Mouse (Mus musculus): Measurements from ENCODE around the gene Map2k5. TPM values are rescaled to one million over a fixed set of nuclear protein-coding genes. Genes with fewer than 3 reads are reported as not detected.

Map2k5 gene
- polyA plus RNA-seq, 1 experiment: not detected

DNA sequence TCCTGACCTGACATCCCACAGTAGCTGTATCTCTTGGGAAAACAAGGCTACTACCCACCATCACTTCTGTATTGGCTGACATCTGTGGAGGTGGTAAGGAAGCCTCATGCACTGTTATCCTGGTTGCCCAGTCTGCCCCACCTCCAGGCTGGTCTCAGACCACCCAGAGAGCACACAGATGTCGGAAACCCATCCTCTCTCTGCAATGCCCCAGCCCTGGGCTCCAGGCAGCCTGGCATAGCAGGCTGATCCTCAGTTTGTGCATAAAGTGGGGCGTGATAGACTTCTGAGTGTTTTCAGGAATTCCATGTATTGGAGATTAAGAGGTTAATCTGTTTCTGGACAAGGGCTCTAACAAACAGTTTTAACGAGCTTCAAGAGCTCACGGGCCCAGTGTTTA lies 182.2 kb downstream of the Map2k5 start:
- 90% methylated on average over 4 of the region's 4 CpGs for WGBS
- H3K27ac ChIP-seq (ENCODE audit: insufficient read depth, low read depth, low read length): no peak overlapping the region
- H3K4me3 ChIP-seq (ENCODE audit: insufficient read depth, low read depth, low read length): no peak overlapping the region
- no peak for TF ChIP-seq POLR2A (IDR thresholded peaks at IDR 0.05; ENCODE audit: insufficient read depth, low read depth, low read length)
- no peak for TF ChIP-seq CTCF (IDR thresholded peaks at IDR 0.05; ENCODE audit: insufficient read depth, low read depth, low read length)
- H3K4me1 ChIP-seq (ENCODE audit: control insufficient read depth, insufficient read depth, low read length): peaks cover 8% of the 10 kb centered on the region; the same call in 1 of the 2 replicates

DNA sequence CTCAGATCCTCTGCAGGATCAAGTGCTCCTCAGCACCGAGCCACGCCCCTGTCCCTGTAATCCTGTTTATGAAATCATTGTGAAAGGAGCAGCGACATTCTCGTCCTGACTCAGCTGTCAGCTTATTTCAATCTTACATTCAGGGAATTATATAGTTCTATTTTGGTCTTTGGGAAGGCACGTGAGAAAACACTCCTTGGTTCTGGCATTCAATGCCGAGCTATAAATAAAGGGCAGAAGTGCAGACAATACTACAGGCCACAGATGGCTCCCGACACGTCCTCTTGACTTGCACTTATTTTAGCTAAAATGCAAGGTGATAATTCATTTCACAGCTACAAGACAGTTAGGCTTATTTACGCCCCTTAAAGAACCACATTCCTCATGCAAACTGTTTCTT lies 182.9 kb downstream of the Map2k5 start:
- TF ChIP-seq POLR2A (IDR thresholded peaks at IDR 0.05; ENCODE audit: insufficient read depth, low read depth, low read length) (no peak), CTCF (IDR thresholded peaks at IDR 0.05; ENCODE audit: insufficient read depth, low read depth, low read length) (no peak)
- 78% methylated on average over 9 of the region's 9 CpGs for WGBS
- no peak overlapping the region for H3K4me3 ChIP-seq (ENCODE audit: insufficient read depth, low read depth, low read length)
- peaks cover 8% of the 10 kb centered on the region; the same call in 1 of the 2 replicates for H3K4me1 ChIP-seq (ENCODE audit: control insufficient read depth, insufficient read depth, low read length)
- H3K27ac ChIP-seq (ENCODE audit: insufficient read depth, low read depth, low read length): no peak overlapping the region

DNA sequence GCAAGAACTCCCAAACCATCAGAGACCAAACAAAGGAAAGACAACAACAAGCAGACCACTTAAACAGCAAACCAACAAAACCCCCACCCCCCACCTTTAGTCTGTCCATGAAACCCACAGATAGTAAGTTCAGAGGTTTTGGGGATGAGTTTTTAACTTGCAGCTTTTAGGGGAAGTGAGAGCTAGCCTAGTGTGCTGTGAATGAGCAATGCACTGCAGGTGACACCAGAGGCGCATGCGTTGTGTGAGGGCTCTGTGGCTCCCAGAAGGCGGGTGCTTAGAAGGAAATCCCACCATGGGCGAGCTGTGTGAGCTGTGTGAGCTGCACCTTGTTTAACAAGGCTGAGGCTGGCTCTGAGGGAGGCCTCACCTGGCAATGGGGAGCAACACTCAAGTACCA lies 184.9 kb downstream of the Map2k5 start:
- WGBS: 89% methylated on average over 4 of the region's 4 CpGs
- TF ChIP-seq POLR2A (IDR thresholded peaks at IDR 0.05; ENCODE audit: insufficient read depth, low read depth, low read length): no peak
- no peak for TF ChIP-seq CTCF (IDR thresholded peaks at IDR 0.05; ENCODE audit: insufficient read depth, low read depth, low read length)
- Histone ChIP-seq H3K4me3 (ENCODE audit: insufficient read depth, low read depth, low read length) (no peak overlapping the region), H3K4me1 (ENCODE audit: control insufficient read depth, insufficient read depth, low read length) (peaks cover 6% of the 10 kb centered on the region; the same call in 1 of the 2 replicates), H3K27ac (ENCODE audit: insufficient read depth, low read depth, low read length) (no peak overlapping the region)

- Histone ChIP-seq H3K4me3 (ENCODE audit: insufficient read depth, low read depth, low read length) (no peak overlapping the region), H3K27ac (ENCODE audit: insufficient read depth, low read depth, low read length) (no peak overlapping the region), H3K4me1 (ENCODE audit: control insufficient read depth, insufficient read depth, low read length) (peaks cover 3% of the 10 kb centered on the region; the same call in 1 of the 2 replicates)
- no peak for TF ChIP-seq CTCF (IDR thresholded peaks at IDR 0.05; ENCODE audit: insufficient read depth, low read depth, low read length)
- 54% methylated on average over 7 of the region's 7 CpGs for WGBS
Observed at GRCm38 (mm10) chr9:63187310-63187709, 190.4 kb downstream of the Map2k5 start.

DNA sequence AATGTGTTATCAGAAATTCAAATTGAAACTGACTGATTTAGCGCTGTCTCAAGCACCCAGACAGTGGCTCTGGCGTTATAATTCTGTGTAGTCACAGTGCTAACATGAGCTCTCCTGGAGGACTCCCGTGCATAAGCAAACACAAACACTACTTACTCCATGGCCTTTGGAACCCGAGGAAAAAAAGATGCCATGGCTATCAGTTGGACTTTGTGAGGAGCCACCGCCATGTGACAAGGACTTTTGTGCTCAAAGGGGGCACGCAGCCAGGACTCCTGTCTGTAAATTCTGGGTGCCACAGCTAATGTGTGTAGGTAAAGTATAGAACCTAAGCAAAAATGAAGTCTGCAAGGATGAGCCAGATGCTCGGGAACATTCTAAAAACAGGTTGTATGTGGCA lies 192.5 kb downstream of the Map2k5 start:
- H3K4me3 ChIP-seq (ENCODE audit: insufficient read depth, low read depth, low read length): no peak overlapping the region
- TF ChIP-seq POLR2A (IDR thresholded peaks at IDR 0.05; ENCODE audit: insufficient read depth, low read depth, low read length) (no peak), CTCF (IDR thresholded peaks at IDR 0.05; ENCODE audit: insufficient read depth, low read depth, low read length) (no peak)
- H3K4me1 ChIP-seq (ENCODE audit: control insufficient read depth, insufficient read depth, low read length): peaks cover 3% of the 10 kb centered on the region; the same call in 1 of the 2 replicates
- 93% methylated on average over 7 of the region's 7 CpGs for WGBS
- no peak overlapping the region for H3K27ac ChIP-seq (ENCODE audit: insufficient read depth, low read depth, low read length)

GRCm38 (mm10) chr9:63183864-63184263 lies 193.8 kb downstream of the Map2k5 start:
- peaks cover 3% of the 10 kb centered on the region; the same call in 1 of the 2 replicates for H3K4me1 ChIP-seq (ENCODE audit: control insufficient read depth, insufficient read depth, low read length)
- TF ChIP-seq CTCF (IDR thresholded peaks at IDR 0.05; ENCODE audit: insufficient read depth, low read depth, low read length): no peak
- no peak for TF ChIP-seq POLR2A (IDR thresholded peaks at IDR 0.05; ENCODE audit: insufficient read depth, low read depth, low read length)
- WGBS: 92% methylated on average over 7 of the region's 7 CpGs

DNA sequence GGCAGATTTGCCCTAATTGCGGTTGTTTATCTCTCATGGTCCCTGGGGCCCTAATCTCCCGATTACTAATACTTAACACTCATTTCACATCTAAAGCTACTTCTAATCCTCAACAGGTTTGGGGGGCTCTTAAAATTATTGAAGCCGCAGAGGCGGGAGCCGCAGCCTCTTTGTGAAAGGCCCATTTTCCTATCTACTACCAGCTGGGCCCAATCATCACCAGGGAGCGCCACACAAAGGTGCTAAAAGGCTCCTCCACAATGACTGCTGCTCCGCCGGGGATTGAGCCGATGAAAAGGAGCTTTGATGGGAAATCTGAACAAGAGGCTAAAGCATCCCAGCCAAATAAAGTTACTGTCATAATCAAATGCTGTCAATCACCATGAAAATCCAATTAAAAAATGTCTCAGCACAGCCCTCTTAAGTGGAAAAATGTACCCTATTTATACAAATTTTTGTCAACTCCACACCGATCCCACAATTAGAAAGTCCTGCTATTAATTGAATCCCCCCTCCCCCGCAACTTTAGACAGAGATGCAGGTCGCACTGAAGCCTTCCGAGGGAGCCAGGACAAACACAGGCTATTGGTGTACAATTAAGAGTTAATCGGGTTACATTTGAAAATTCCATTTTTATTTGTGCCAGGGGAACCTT lies 195.3 kb downstream of the Map2k5 start:
- no peak overlapping the region for H3K27ac ChIP-seq (ENCODE audit: insufficient read depth, low read depth, low read length)

More at GRCm38 (mm10) chr9:63183864-63184263, 193.8 kb downstream of the Map2k5 start:
- Histone ChIP-seq H3K27ac (ENCODE audit: insufficient read depth, low read depth, low read length) (no peak overlapping the region), H3K4me3 (ENCODE audit: insufficient read depth, low read depth, low read length) (no peak overlapping the region)

GRCm38 (mm10) chr9:63181337-63182178 lies 196.1 kb downstream of the Map2k5 start:
- Histone ChIP-seq H3K4me3 (ENCODE audit: insufficient read depth, low read depth, low read length) (no peak overlapping the region), H3K27ac (ENCODE audit: insufficient read depth, low read depth, low read length) (no peak overlapping the region), H3K4me1 (ENCODE audit: control insufficient read depth, insufficient read depth, low read length) (no peaks in the 10 kb centered on the region)
- no peak for TF ChIP-seq CTCF (IDR thresholded peaks at IDR 0.05; ENCODE audit: insufficient read depth, low read depth, low read length)
- TF ChIP-seq POLR2A (IDR thresholded peaks at IDR 0.05; ENCODE audit: insufficient read depth, low read depth, low read length): no peak
- WGBS: 87% methylated on average over 11 of the region's 11 CpGs

More for the DNA sequence above, 195.3 kb downstream of the Map2k5 start:
- WGBS: 80% methylated on average over 14 of the region's 14 CpGs
- TF ChIP-seq POLR2A (IDR thresholded peaks at IDR 0.05; ENCODE audit: insufficient read depth, low read depth, low read length) (no peak), CTCF (IDR thresholded peaks at IDR 0.05; ENCODE audit: insufficient read depth, low read depth, low read length) (no peak)
- Histone ChIP-seq H3K4me1 (ENCODE audit: control insufficient read depth, insufficient read depth, low read length) (peaks cover 3% of the 10 kb centered on the region; the same call in 1 of the 2 replicates), H3K4me3 (ENCODE audit: insufficient read depth, low read depth, low read length) (no peak overlapping the region)

DNA sequence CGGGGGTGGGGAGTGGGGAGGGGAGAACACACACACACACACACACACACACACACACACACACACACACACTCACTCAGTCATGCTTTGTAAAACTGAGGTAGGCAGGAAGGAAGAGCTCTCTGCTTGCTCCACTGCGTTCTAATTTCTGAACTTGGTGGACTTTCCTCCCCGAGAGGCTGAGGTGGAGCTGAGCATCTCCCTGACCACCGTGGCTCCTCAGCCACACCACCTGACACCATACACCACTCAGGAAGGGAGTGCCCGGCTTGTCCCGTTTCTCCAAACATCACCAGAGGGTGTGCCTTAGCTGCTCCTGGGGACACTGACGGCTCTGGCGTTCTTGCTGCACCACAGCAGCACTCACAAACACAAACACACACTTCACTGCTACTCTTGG lies 199.4 kb downstream of the Map2k5 start:
- 88% methylated on average over 8 of the region's 8 CpGs for WGBS
- no peak for TF ChIP-seq POLR2A (IDR thresholded peaks at IDR 0.05; ENCODE audit: insufficient read depth, low read depth, low read length)
- no peak for TF ChIP-seq CTCF (IDR thresholded peaks at IDR 0.05; ENCODE audit: insufficient read depth, low read depth, low read length)
- Histone ChIP-seq H3K4me1 (ENCODE audit: control insufficient read depth, insufficient read depth, low read length) (no peaks in the 10 kb centered on the region), H3K27ac (ENCODE audit: insufficient read depth, low read depth, low read length) (no peak overlapping the region), H3K4me3 (ENCODE audit: insufficient read depth, low read depth, low read length) (no peak overlapping the region)

Measured in olfactory bulb, adult 2 months (tissue).